Mouse (Mus musculus) kidney, embryonic 16.5 days (tissue): ENCODE data around the gene Gm38431. TPM values are rescaled to one million over a fixed set of nuclear protein-coding genes. Genes with fewer than 3 reads are reported as not detected.

Experiments used
- ATAC-seq: fragments of 200-750 bp; cut with Nextera tagmentation; 2 replicates; pipeline ENCODE4 v1.8.0; 2017; ENCODE audit warnings: moderate TSS enrichment; ENCODE audit not compliant: low FRiP score, low TSS enrichment
- H3K27ac ChIP-seq: fragments of 300-500 bp; sonication (generic); 2 replicates; pipeline ENCODE4 v1.5.1; 2014; ENCODE audit warnings: low read length
- H3K27me3 ChIP-seq: fragments of 300-500 bp; sonication (generic); 2 replicates; pipeline ENCODE4 v1.6.1; 2014; ENCODE audit warnings: low read length, control low read depth, mixed read lengths; ENCODE audit not compliant: insufficient read depth
- H3K36me3 ChIP-seq: fragments of 300-500 bp; sonication (generic); 2 replicates; pipeline ENCODE4 v1.6.1; 2014; ENCODE audit warnings: low read length, control low read depth, mixed read lengths; ENCODE audit not compliant: insufficient read depth
- H3K4me1 ChIP-seq: fragments of 300-500 bp; sonication (generic); 2 replicates; pipeline ENCODE4 v1.6.1; 2014; ENCODE audit warnings: low read length, control low read depth, mixed read lengths; ENCODE audit not compliant: insufficient read depth
- H3K4me2 ChIP-seq: fragments of 300-500 bp; sonication (generic); replicated peaks from 2 replicates; pipeline ENCODE4 v1.6.1; 2014; ENCODE audit warnings: low read depth, low read length
- H3K4me3 ChIP-seq: fragments of 300-500 bp; sonication (generic); 2 replicates; pipeline ENCODE4 v1.5.1; 2014; ENCODE audit warnings: mild to moderate bottlenecking, low read length
- H3K9ac ChIP-seq: fragments of 300-500 bp; sonication (generic); replicated peaks from 2 replicates; pipeline ENCODE4 v1.6.1; 2014; ENCODE audit warnings: low read length
- H3K9me3 ChIP-seq: fragments of 300-500 bp; sonication (generic); 2 replicates; pipeline ENCODE4 v1.6.1; 2016; ENCODE audit warnings: low read length, control low read depth
- WGBS: fragments of 180-500 bp; shearing (Covaris S2); extraction: QIAGEN DNeasy Blood & Tissue Kit; methylation state at CpG from one replicate; pipeline ENCODE4 v1.1.7; 2014; 5-methylcytosine and 5-hydroxymethylcytosine counted together
- polyA plus RNA-seq: library from polyadenylated mRNA; unstranded; fragments of >200 nt; fragmentation: Nextera tagmentation; extraction: Ambion mirVana; gene quantifications from 2 replicates; pipeline ENCODE4 v1.2.1, GENCODE M21; 2015

Gm38431 gene
- polyA plus RNA-seq, 1 experiment from 2014 or later, result 3.7 TPM

DNA sequence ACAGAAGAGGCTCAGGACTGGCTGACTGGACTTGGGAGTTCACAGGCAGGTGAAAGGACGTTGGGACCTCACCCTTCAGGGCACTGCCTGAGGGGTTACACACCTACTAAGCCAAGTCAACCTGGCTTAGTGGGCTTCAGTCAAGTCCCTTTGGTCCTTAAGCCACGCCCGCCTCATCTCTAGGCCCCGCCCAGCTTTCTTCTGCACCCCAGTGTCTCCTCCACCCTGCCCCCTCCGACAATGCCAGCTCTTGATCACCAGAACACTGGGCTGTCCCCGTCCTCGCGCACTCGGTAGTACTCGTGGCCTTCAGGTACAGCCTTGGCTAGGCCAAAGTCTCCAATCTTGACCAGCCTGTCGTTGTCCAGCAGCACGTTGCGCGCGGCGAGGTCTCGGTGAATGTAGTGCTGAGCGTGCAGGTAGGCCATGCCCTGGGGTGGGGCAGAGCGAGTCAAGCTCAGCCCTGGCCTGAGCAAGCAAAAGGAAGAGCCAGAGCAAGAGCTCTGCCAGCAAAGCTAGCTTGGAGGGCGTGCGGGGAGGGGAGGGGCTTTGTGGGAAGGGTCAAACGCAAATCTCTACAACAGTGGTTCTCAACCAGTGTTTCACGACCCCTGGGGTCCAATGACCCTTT is 15.9 kb upstream of the Gm38431 start:
- H3K27me3 ChIP-seq, result no peaks in the 10 kb centered on the region
- H3K27ac ChIP-seq, result no peak overlapping the region
- H3K36me3 ChIP-seq, result no peaks in the 10 kb centered on the region
- no peaks in the 10 kb centered on the region for H3K9me3 ChIP-seq
- ATAC-seq, result no peak
- 53% methylated on average over 22 of the region's 23 CpGs for WGBS
- no peak overlapping the region for H3K9ac ChIP-seq
- H3K4me1 ChIP-seq, result no peaks in the 10 kb centered on the region
- H3K4me2 ChIP-seq, result no peak overlapping the region
- H3K4me3 ChIP-seq, result no peak overlapping the region

GRCm38 (mm10) chr9:21105760-21106564 is 14.2 kb upstream of the Gm38431 start:
- WGBS, result 67% methylated on average over 5 of the region's 5 CpGs
- no peaks in the 10 kb centered on the region for H3K36me3 ChIP-seq
- H3K4me1 ChIP-seq, result no peaks in the 10 kb centered on the region
- H3K4me3 ChIP-seq, result no peak overlapping the region
- no peak overlapping the region for H3K27ac ChIP-seq
- no peaks in the 10 kb centered on the region for H3K9me3 ChIP-seq
- no peak overlapping the region for H3K4me2 ChIP-seq
- no peak for ATAC-seq
- H3K9ac ChIP-seq, result no peak overlapping the region
- no peaks in the 10 kb centered on the region for H3K27me3 ChIP-seq

- no peak overlapping the region for H3K9ac ChIP-seq
- 75% methylated on average over 6 of the region's 6 CpGs for WGBS
- no peaks in the 10 kb centered on the region for H3K36me3 ChIP-seq
- no peak overlapping the region for H3K4me3 ChIP-seq
- H3K27me3 ChIP-seq, result no peaks in the 10 kb centered on the region
- no peak overlapping the region for H3K4me2 ChIP-seq
- H3K9me3 ChIP-seq, result no peaks in the 10 kb centered on the region
- no peak for ATAC-seq
- no peaks in the 10 kb centered on the region for H3K4me1 ChIP-seq
- H3K27ac ChIP-seq, result no peak overlapping the region
Measured at GRCm38 (mm10) chr9:21104814-21105213, 13.0 kb upstream of the Gm38431 start.

DNA sequence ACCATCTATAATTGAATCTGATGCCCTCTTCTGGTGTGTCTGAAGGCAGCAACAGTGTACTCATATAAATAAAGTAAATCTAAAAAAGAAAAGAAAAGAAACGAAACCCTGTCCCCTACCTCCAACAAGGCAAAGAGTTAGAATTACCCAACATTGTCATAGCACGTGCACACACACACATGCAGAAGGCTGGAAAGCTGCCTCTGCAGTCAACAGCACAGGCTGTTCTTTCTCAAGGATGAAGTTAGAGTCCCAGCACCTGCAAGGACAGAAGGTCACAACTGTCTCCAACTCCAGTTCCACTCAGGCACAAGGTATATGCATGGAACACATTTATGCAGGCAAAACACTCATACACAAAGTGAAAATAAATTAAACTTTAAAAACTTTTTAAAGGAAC is 10.3 kb upstream of the Gm38431 start:
- Histone ChIP-seq H3K36me3 (no peaks in the 10 kb centered on the region), H3K27ac (no peak overlapping the region), H3K9me3 (no peaks in the 10 kb centered on the region), H3K27me3 (no peaks in the 10 kb centered on the region), H3K9ac (no peak overlapping the region), H3K4me3 (no peak overlapping the region), H3K4me1 (no peaks in the 10 kb centered on the region), H3K4me2 (no peak overlapping the region)
- no peak for ATAC-seq
- 89% methylated on average over 2 of the region's 2 CpGs for whole genome bisulfite sequencing

DNA sequence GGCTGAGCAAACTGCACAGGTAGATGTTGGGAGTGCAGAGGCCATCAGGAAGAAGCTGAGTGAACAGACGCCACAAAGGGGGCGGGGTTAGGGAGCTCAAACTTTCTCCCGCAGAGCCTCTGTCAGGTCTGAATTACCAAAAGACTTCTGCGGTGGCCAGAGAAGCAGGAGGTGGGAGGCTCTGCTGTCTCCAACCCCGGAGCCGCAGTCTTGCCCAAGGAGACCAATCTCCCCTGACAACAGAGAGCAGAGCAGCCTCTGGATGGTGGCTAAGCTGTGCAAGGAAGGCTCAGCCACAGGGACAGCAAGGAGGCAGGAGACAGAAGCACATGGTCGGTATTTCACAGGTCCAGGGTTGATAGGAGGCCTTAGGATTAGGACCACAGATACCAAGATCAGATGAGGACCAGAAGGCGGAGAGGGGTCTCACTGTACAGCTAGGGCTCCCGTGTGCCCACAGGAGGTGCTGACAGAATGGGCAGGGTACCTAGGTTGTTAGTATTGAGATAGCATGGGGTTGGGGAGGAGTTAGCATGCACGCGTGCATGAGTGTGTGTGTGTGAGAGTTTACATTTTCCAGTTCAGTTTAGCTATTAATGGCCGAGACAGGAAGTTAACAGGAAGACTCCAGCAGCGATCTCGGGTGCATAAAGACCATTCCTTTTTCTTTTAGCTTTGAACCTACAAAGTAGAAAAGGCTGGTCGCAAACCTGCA is 8.8 kb upstream of the Gm38431 start:
- ATAC-seq, result no peak

DNA sequence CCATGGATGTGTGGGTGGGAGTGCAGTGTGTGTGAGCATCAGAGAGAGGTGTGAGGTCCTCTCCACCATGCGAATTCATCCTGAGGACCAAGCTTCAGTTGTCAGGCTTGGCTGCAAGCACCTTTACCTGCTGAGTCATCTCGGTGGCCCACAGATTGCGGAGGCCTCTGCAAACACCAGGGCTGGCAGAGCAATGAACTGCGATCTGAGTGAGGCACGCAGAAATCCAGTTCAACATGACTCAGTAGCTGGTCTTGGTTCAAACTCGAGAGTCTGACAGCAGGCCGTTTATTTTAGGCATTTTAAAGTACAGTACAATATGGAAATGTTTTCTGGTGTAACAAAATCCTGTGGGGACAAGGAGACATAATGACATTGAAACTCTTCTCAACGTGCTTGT is 6.0 kb upstream of the Gm38431 start:
- Histone ChIP-seq H3K9ac (no peak overlapping the region), H3K4me1 (no peaks in the 10 kb centered on the region), H3K4me2 (no peak overlapping the region), H3K4me3 (no peak overlapping the region), H3K27me3 (no peaks in the 10 kb centered on the region), H3K9me3 (no peaks in the 10 kb centered on the region), H3K27ac (no peak overlapping the region), H3K36me3 (no peaks in the 10 kb centered on the region)
- no peak for ATAC-seq
- 75% methylated on average over 8 of the region's 8 CpGs for WGBS

More for the DNA sequence above, 8.8 kb upstream of the Gm38431 start:
- Histone ChIP-seq H3K27me3 (no peaks in the 10 kb centered on the region), H3K27ac (no peak overlapping the region), H3K4me2 (no peak overlapping the region), H3K36me3 (no peaks in the 10 kb centered on the region), H3K9ac (peak overlapping the region; percentile 13; the same call in 1 of the 2 replicates), H3K9me3 (no peaks in the 10 kb centered on the region), H3K4me3 (no peak overlapping the region), H3K4me1 (no peaks in the 10 kb centered on the region)
- whole genome bisulfite sequencing, result 54% methylated on average over 15 of the region's 15 CpGs

DNA sequence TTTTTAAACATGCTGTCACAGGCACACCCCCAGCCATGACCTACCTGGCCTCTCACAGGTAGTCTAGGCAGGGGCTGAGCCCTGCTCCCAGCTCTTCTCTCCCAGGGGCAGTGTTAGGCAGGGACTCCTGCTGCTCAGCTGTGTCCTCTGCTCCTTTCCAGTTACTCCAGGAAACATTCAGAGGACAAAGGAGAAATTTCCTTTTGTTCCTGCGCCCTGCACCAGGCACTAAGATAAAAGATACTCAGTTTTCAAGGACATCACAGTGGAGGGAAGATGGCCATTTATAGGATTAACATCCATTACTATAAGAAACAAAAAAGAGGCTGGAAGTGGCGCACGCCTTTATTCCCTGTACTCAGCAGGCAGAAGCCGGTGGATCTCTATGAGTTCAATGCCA is 4.2 kb upstream of the Gm38431 start:
- Histone ChIP-seq H3K36me3 (no peaks in the 10 kb centered on the region), H3K4me1 (peaks cover under 1% of the 10 kb centered on the region; the same call in 1 of the 2 replicates), H3K9me3 (no peaks in the 10 kb centered on the region), H3K4me3 (no peak overlapping the region), H3K27me3 (no peaks in the 10 kb centered on the region), H3K27ac (no peak overlapping the region), H3K9ac (no peak overlapping the region), H3K4me2 (no peak overlapping the region)
- ATAC-seq, result no peak
- WGBS, result 91% methylated on average over 4 of the region's 4 CpGs

DNA sequence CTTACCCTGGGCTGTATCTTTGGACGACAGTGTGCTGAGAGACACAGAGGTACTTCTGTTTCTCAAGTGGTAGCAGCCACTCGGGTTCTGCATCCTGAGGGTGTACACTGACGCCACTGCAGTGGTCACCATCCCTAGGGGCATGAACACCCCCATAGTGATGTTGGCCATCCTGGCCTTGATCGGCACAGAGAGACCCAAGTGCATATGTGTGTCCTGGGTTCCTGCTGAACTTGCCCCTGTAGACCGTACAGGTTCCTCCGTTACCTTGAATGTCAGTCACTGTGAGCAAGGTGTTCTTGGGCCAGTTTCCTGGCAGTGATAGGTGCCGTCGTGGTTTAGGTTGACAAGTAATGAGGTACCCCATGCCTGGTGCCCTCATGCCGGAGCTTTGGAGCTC is 1.6 kb upstream of the Gm38431 start:
- no peak for ATAC-seq
- Histone ChIP-seq H3K9ac (no peak overlapping the region), H3K9me3 (no peaks in the 10 kb centered on the region), H3K4me1 (peaks cover 13% of the 10 kb centered on the region), H3K4me2 (no peak overlapping the region), H3K4me3 (no peak overlapping the region), H3K27me3 (no peaks in the 10 kb centered on the region), H3K27ac (no peak overlapping the region), H3K36me3 (peaks cover 11% of the 10 kb centered on the region)
- WGBS, result 92% methylated on average over 9 of the region's 9 CpGs

DNA sequence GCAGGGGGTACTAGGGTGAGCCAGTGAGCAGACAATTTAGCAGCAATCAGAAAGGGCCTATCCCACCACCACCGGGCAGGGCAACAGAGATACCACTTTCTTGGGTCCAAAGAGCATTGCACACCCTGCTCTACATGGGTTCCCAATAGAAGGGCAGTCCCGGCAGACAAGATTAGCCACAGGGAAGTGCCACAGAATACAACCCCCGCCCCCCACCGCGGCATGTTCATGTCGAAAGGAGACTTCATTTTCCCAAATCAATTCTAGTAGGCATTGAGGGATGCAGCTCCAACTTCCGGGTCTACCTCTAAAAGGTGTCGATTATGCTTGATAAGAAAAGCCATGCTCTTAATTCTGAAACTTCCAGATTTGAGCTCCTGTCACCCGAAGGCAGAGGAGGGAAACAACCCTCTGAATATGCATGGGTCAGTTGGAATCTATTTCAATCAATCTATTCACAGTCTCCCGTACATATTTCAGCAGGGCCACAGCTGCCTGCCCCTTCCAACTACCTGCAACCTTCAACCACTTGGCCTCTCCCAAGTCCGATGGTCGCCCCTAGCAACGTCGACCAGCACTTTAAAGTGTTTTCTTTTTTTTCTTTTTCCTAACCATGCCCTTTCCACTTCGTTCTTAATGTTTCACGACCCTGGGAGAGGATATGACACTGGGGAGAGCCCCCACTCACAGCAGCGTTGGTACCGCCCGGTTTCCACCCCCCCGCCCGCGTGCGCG is 658 bp downstream of the Gm38431 start:
- peak; percentile 12; the same call in 1 of the 2 replicates for ATAC-seq
- peak overlapping the region; percentile 89 for H3K9ac ChIP-seq
- H3K27me3 ChIP-seq, result no peaks in the 10 kb centered on the region
- H3K4me3 ChIP-seq, result peak overlapping the region; percentile 83
- H3K27ac ChIP-seq, result peak overlapping the region; percentile 93
- H3K9me3 ChIP-seq, result no peaks in the 10 kb centered on the region
- 3% methylated on average over 24 of the region's 24 CpGs for WGBS
- peaks cover 33% of the 10 kb centered on the region for H3K36me3 ChIP-seq
- H3K4me2 ChIP-seq, result peak overlapping the region; percentile 95
- peaks cover 13% of the 10 kb centered on the region for H3K4me1 ChIP-seq
